Mouse (Mus musculus) limb, embryonic 11.5 days (tissue): ENCODE results near the gene Axdnd1. TPM values are rescaled to one million over a fixed set of nuclear protein-coding genes. Genes with fewer than 3 reads are reported as not detected.

Experiments
- ATAC-seq: fragments of 200-750 bp; cut with Nextera tagmentation; 2 replicates; pipeline ENCODE4 v1.8.0; 2017; ENCODE audit warnings: low read depth; ENCODE audit not compliant: insufficient number of reproducible peaks, low FRiP score, low TSS enrichment
- DNase-seq: peaks from one replicate; pipeline ENCODE4 v3.0.0-alpha.2; 2015; ENCODE audit warnings: low spot score
- H3K27ac ChIP-seq: fragments of 300-500 bp; sonication (generic); replicated peaks from 2 replicates; pipeline ENCODE4 v1.5.1; 2014; ENCODE audit warnings: low read depth, mild to moderate bottlenecking, low read length
- H3K27me3 ChIP-seq: fragments of 300-500 bp; sonication (generic); 2 replicates; pipeline ENCODE4 v1.6.1; 2014; ENCODE audit warnings: mild to moderate bottlenecking, low read length, mixed read lengths; ENCODE audit not compliant: control insufficient read depth, insufficient read depth
- H3K36me3 ChIP-seq: fragments of 300-500 bp; sonication (generic); 2 replicates; pipeline ENCODE4 v1.6.1; 2014; ENCODE audit warnings: mild to moderate bottlenecking, low read length, moderate library complexity, mixed read lengths; ENCODE audit not compliant: control insufficient read depth, insufficient read depth
- H3K4me1 ChIP-seq: fragments of 300-500 bp; sonication (generic); 2 replicates; pipeline ENCODE4 v1.6.1; 2014; ENCODE audit warnings: low read length, mixed read lengths; ENCODE audit not compliant: control insufficient read depth, insufficient read depth
- H3K4me2 ChIP-seq: fragments of 300-500 bp; sonication (generic); 2 replicates; pipeline ENCODE4 v1.6.1; 2014; ENCODE audit warnings: low read depth, mild to moderate bottlenecking, moderate library complexity; ENCODE audit not compliant: severe bottlenecking
- H3K4me3 ChIP-seq: fragments of 300-500 bp; sonication (generic); 2 replicates; pipeline ENCODE4 v1.5.1; 2014; ENCODE audit warnings: low read depth, low read length
- H3K9ac ChIP-seq: fragments of 300-500 bp; sonication (generic); 2 replicates; pipeline ENCODE4 v1.6.1; 2014; ENCODE audit warnings: mild to moderate bottlenecking, low read length
- H3K9me3 ChIP-seq: fragments of 300-500 bp; sonication (generic); 2 replicates; pipeline ENCODE4 v1.6.1; 2016; ENCODE audit warnings: low read length; ENCODE audit not compliant: control insufficient read depth
- WGBS: fragments of 180-500 bp; shearing (Covaris S2); extraction: QIAGEN DNeasy Blood & Tissue Kit; methylation state at CpG from one replicate; pipeline ENCODE4 v1.1.7; 2014; 5-methylcytosine and 5-hydroxymethylcytosine counted together
- polyA plus RNA-seq: library from polyadenylated mRNA; unstranded; fragments of >200 nt; fragmentation: Nextera tagmentation; extraction: Ambion mirVana; gene quantifications from 2 replicates; pipeline ENCODE4 v1.2.1, GENCODE M21; 2014

The Axdnd1 gene
- polyA plus RNA-seq, 1 experiment from 2014 or later: 0.12 TPM

DNA sequence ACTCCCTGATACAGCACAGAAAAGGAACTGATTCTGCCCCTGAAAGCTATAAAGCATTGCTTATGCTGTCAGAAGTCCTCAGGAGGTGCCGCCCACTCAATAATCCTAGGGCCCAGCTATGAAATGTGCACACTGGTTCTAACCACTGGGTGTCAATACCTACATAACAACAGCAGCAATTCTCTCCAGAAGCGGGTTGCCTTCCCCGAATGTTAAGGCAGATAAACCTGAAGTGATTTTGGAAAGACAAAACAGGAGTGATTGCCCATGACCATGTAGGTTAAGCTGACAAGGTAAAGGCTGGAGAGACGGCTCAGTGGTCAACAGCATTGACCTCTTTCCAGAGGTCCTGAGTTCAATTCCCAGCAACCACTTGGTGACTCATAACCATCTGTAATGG, 4.8 kb upstream of the Axdnd1 start:
- H3K9me3 ChIP-seq: no peaks in the 10 kb centered on the region
- H3K4me1 ChIP-seq: no peaks in the 10 kb centered on the region
- H3K36me3 ChIP-seq: no peaks in the 10 kb centered on the region
- 93% methylated on average over 4 of the region's 4 CpGs for WGBS
- H3K27ac ChIP-seq: no peak overlapping the region
- no peak overlapping the region for H3K9ac ChIP-seq
- no peak overlapping the region for H3K4me2 ChIP-seq
- no peak overlapping the region for H3K4me3 ChIP-seq
- ATAC-seq (no peak), DNase-seq (no peak)
- no peaks in the 10 kb centered on the region for H3K27me3 ChIP-seq

GRCm38 (mm10) chr1:156424054-156424453, 3.1 kb upstream of the Axdnd1 start:
- Histone ChIP-seq H3K36me3 (no peaks in the 10 kb centered on the region), H3K4me1 (no peaks in the 10 kb centered on the region), H3K9me3 (no peaks in the 10 kb centered on the region), H3K27me3 (no peaks in the 10 kb centered on the region), H3K4me3 (no peak overlapping the region), H3K4me2 (no peak overlapping the region), H3K9ac (no peak overlapping the region), H3K27ac (no peak overlapping the region)
- 88% methylated on average over 3 of the region's 3 CpGs for WGBS
- ATAC-seq: no peak
- DNase-seq: no peak

DNA sequence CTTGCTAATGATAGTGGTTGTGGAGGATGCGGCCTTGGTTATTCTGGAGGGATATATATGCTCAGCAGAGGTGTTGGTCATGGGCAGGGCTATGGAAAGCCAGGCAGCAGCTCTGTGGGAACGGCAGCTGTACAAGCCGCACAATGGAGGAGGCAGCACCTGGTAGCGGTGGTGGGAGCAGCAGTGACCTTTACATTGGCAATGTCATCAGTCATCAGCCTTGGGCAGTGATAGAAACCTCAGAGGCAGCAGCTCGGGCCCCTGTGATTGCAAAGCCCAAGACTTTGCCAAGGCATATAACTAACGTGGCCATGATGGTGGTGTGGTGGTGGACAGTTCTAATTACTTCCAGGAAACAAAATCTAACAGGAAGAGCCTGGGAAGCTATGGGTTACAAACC, 2.5 kb upstream of the Axdnd1 start:
- no peak overlapping the region for H3K9ac ChIP-seq
- H3K4me2 ChIP-seq: no peak overlapping the region
- no peaks in the 10 kb centered on the region for H3K27me3 ChIP-seq
- H3K9me3 ChIP-seq: no peaks in the 10 kb centered on the region
- no peak overlapping the region for H3K27ac ChIP-seq
- DNase-seq (no peak), ATAC-seq (no peak)
- H3K36me3 ChIP-seq: no peaks in the 10 kb centered on the region
- no peak overlapping the region for H3K4me3 ChIP-seq
- H3K4me1 ChIP-seq: no peaks in the 10 kb centered on the region
- WGBS: 87% methylated on average over 6 of the region's 6 CpGs

- Histone ChIP-seq H3K9ac (no peak overlapping the region), H3K4me1 (no peaks in the 10 kb centered on the region), H3K27ac (no peak overlapping the region), H3K4me2 (no peak overlapping the region), H3K27me3 (no peaks in the 10 kb centered on the region), H3K4me3 (no peak overlapping the region), H3K36me3 (no peaks in the 10 kb centered on the region), H3K9me3 (no peaks in the 10 kb centered on the region)
- no peak for DNase-seq
- ATAC-seq: no peak
- 82% methylated on average over 6 of the region's 6 CpGs for WGBS
These were observed 1.9 kb upstream of the Axdnd1 start for GRCm38 (mm10) chr1:156422856-156423255.

- ATAC-seq (no peak), DNase-seq (no peak)
- Histone ChIP-seq H3K4me2 (no peak overlapping the region), H3K9me3 (no peaks in the 10 kb centered on the region), H3K9ac (no peak overlapping the region), H3K36me3 (no peaks in the 10 kb centered on the region), H3K4me1 (no peaks in the 10 kb centered on the region), H3K27me3 (no peaks in the 10 kb centered on the region), H3K4me3 (no peak overlapping the region), H3K27ac (no peak overlapping the region)
- 61% methylated on average over 4 of the region's 4 CpGs for WGBS
These were observed 2.8 kb downstream of the Axdnd1 start for GRCm38 (mm10) chr1:156418170-156418569.

DNA sequence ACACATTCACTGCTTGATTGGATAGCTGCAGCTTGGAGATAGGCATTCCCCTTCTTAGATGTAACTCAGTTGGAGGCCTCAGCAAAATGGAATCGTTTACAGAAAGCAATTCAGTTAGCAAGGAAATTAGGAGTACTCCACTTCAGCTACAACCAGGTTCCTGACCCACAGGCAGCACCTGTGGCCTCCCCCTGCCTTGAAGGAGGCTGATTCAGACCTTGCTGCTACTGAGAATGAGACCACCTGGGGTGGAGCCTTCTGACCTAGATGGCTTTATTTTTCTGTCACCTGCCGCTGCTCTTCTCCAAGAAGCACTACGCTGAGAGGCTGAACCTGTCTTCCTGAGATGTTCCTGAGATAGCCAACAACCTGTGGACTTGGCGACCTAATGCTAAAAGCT, 12.4 kb downstream of the Axdnd1 start:
- ATAC-seq (no peak), DNase-seq (no peak)
- no peaks in the 10 kb centered on the region for H3K4me1 ChIP-seq
- H3K36me3 ChIP-seq: no peaks in the 10 kb centered on the region
- H3K4me2 ChIP-seq: no peak overlapping the region
- whole genome bisulfite sequencing: 68% methylated on average over 4 of the region's 4 CpGs
- no peak overlapping the region for H3K4me3 ChIP-seq
- no peak overlapping the region for H3K9ac ChIP-seq
- no peaks in the 10 kb centered on the region for H3K27me3 ChIP-seq
- H3K27ac ChIP-seq: no peak overlapping the region
- H3K9me3 ChIP-seq: no peaks in the 10 kb centered on the region

DNA sequence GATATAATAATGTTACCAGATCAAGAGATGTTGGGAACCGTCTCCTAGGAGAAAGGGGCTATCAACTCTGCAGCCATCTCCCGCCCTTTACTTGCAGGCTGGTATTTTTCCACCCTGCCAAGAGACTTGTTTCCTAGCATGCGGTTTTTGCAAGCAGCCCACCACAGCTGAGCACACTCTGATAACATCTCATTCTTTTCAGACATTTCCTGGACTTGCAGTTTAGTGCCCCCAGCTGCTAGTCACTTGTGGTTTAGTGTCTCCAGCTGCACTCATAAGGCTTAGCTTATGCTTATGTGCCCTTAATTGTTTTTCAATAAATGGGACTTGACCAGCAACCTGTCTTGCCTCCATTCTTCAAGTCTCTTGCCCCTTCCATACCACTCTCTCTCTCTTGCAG, 13.0 kb downstream of the Axdnd1 start:
- Histone ChIP-seq H3K9ac (no peak overlapping the region), H3K4me1 (no peaks in the 10 kb centered on the region), H3K4me3 (no peak overlapping the region), H3K27me3 (no peaks in the 10 kb centered on the region), H3K4me2 (no peak overlapping the region), H3K36me3 (no peaks in the 10 kb centered on the region), H3K27ac (no peak overlapping the region), H3K9me3 (no peaks in the 10 kb centered on the region)
- WGBS: 60% methylated on average over 3 of the region's 3 CpGs
- no peak for ATAC-seq
- no peak for DNase-seq

DNA sequence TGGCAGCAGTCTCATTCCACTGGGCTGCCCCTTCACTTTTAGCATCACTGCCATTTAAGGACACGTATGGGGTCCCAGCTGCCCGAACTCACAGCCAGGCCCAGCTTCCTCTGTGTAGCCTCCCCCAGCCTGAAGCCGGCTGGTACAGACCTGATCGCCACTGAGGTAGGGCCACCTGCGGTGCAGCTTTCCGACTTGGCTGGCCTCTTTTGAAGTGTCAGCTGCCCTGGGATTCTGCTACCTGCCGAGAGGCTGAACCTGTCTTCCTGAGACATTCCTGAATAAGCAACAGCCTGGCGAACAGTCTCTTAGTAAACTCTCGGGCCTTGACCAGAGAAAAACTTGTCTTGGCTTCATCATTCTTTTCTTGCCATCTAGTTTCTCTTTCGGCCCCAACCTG, 17.7 kb downstream of the Axdnd1 start:
- DNase-seq: no peak
- H3K27me3 ChIP-seq: no peaks in the 10 kb centered on the region
- no peak overlapping the region for H3K4me3 ChIP-seq
- WGBS: 44% methylated on average over 10 of the region's 10 CpGs
- ATAC-seq: no peak
- H3K4me1 ChIP-seq: no peaks in the 10 kb centered on the region
- H3K27ac ChIP-seq: no peak overlapping the region
- H3K4me2 ChIP-seq: no peak overlapping the region
- H3K36me3 ChIP-seq: no peaks in the 10 kb centered on the region
- H3K9me3 ChIP-seq: no peaks in the 10 kb centered on the region
- no peak overlapping the region for H3K9ac ChIP-seq

DNA sequence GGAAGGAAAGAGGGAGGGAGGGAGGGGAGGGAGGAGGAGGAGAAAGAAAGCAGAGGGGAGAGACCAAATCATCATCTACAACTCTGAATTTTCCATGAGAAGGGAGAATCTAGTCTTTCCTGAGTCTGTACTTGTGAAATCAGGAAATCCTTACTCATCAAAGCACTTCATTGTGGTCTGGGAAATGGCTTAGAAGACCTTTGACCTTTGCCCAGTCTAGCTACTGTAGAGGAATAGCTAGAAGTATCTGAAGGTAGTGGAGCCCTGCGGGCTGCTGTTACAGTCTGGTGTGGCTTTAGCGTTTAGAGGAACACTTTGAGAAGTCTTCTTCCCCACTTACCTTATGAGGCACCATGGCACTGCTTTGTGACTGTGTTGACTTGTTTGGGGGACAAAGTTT, 18.5 kb downstream of the Axdnd1 start:
- 55% methylated on average over 2 of the region's 2 CpGs for WGBS
- ATAC-seq (no peak), DNase-seq (no peak)
- Histone ChIP-seq H3K4me1 (no peaks in the 10 kb centered on the region), H3K36me3 (no peaks in the 10 kb centered on the region), H3K9me3 (no peaks in the 10 kb centered on the region), H3K4me3 (no peak overlapping the region), H3K27me3 (no peaks in the 10 kb centered on the region), H3K9ac (no peak overlapping the region), H3K27ac (no peak overlapping the region), H3K4me2 (no peak overlapping the region)
